Mouse (Mus musculus) cerebellum, postnatal 4 days (tissue): Measurements from ENCODE around the gene Snrpc.

Experiments
- DNase-seq, 2 experiments: peaks; one replicate each; pipeline ENCODE4 v3.0.0; 2022; ENCODE audit warnings: low spot score in 2 of 2, mixed read lengths in 1 of 2

Gene Snrpc

DNA sequence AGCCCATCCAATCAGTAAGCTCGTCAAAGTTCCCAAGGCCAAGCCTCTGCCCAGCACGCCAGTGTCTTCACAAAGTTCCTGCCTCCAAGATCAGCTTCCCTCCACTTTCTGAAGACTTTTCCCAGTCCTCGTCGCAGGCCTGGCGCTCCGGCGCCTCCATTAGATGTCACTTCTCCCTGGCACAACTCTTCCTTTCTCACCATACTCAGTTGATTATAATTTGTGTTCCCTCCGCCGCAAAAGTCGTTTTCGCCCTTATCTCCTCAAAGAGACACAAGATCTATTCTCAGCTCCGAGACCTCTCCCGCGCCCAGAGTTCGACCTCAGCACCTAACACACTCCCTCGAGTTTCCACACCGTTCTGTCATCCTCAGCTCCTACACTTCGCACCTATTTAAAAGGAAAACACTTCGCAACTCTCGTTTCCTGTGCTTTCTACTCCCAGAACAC is 18.4 kb upstream of the Snrpc start:
- peak in 1 of 2 experiments; percentile 13 for DNase-seq

DNA sequence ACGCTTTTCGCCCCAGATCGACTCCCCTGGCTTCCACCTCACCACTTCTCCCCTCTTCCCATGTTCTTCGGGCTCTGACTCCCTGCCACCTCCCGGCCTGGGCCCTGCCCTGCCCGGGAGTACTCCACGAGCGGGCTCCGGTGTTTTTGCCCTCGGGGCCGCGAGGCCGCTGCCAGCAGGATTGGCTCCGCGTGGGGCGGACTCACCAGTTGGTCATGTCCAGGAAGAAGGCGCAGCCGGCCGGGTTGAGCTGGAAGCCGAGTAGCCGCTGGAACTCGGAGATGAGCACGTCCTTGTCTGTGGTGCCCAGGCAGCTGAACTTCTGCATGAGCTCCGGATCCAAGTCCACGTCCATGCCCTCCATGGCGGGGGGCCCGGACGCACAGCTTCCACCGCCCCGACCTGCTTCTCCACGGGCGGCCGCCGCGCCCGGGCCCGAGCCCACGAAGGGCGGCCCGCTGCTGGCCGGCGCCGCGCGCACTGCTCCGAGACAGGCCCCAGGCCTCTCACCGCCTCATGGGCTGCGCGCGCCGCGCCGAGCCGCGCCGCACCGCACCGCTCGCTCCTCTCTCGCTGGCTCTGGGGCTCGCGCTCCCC is 17.9 kb upstream of the Snrpc start:
- peak in 1 of 2 experiments; percentile 54 for DNase-seq

DNA sequence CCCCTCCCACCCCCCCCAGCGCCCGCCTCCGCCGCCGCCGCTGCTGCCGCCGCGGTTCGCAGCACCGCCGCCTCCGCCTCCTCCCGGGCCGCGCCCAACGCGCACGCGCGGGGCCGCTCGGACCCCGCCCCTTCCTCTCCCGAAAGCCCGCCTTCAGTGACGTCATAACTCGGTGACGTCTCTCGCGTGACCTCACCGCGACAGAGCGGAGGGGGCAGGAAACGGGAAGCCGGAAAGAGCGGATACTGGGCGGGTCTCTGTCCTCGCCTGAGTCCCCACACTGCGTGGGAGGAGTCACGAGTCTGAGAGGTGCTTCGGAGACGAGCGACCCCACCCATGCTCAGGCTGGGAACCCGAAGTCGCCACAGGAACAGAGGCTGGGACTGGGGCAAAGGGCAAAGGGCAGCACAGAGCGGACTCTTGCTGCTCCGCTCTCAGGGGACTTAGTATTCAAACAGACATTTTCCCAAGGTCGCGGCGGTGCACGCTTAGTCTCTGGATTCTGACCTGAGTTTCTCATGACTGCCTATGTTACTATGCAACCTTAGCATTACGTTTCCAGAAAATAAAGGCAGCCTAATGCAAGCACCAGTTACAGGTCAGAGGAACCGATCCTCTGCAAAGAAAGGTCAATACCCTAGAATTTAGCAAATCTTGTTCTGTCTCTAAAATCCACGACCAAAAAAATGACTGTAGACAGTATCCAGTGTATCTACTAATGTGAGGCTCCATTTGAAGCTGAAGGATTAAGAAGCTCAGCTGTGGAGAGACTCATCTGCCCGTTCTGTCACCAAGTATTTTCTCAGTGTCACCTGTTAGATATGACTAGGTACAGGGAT is 17.2 kb upstream of the Snrpc start, which contains the start of gene D17Wsu92e:
Gene D17Wsu92e (minus strand): TSS at position 81 of the 839 bp plus-strand sequence.
- DNase-seq, result peak; percentile 95 to 98

DNA sequence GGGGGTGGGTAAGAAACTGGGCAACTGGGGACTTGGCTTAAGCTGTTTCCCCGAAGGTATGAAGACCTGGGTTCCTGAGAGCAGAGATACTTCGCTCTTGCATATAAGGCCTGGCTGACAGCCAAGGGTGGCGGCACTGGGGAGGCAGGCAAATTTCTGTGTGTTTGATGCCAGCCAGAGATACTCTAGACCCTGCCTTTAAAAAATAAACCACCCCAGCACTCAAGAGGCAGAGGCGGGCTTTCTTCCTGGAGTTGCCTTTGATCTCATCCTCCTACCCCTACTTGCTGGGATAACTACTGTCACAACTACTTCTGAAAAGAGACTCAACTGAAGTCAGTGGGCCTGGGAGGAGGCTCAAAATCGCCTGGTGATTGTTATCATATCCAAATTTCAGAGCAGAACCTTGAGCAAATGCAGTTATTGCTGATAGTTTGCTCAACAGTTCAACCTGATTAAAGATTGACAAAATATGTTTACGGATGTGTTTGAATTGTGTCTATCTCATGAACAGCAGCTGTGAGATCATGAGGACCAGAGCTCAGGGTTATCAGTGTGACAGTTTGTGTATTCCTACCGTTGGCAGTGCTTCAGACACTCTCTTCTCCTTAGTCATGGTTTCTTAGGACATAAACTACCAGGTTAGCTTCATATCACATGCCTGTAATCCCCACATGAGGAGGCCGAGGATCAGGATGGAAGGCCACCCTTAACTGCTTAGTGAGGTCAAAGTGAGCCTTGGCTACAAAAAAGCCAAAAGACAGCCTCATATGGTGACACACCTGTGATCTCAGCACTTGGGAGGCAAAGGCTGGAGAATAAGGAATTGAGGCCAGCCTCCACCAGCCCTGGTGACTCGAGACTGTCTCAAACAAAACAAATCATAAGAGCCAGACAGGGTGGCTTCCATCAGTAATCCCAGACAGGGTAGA is 16.3 kb upstream of the Snrpc start:
- DNase-seq, result no peak

DNA sequence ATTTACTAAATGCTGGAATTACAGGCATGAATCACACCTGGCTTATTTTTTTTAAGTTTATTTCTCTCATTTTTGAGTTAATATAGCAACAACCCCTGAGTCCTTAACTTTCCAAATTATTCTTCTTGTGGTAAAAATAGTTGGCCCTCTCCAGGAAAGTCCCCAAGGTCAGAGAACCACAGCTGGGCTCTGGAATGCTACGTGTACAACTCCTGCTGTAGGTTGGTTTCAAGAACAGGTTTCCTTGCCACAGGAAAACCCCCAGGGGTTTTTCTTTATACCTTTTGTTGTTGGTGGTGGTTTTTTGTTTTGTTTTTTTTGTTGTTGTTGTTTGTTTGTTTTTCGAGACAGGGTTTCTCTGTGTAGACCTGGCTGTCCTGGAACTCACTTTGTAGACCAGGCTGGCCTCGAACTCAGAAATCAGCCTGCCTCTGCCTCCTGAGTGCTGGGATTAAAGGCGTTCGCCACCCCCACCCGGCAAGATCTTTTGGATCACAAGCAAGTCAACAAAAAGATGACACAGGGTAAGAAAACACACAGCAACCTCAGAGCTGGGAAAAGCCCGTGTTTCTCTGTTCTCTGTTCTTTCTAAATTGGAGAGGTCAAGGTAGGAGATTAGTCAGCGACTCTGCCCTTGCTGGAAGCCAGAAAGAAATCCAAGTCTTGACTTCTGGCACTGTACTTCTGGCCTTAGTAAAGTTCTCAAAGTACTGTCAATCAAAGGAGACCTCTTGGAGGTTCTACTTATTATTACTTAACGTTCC is 14.6 kb upstream of the Snrpc start:
- DNase-seq, result no peak

DNA sequence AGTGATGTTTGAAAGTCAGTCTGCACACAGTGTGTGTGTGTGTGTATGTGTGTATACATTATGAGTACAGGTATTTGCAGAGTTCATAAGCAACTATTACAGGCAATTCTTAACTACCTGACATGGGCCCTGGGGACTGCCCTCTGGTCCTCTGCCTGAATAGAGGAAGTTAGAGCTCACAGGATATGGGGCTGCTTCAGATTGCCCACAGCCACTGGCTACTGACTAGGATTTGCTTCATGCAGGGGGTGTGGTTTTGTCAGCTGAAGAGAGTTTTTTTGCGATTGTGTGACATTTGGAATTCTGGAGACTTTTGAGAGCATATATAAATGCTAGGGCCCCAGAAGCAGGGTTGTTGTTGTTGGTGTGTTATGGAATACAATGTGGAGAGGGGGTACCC is 13.0 kb upstream of the Snrpc start:
- no peak for DNase-seq

DNA sequence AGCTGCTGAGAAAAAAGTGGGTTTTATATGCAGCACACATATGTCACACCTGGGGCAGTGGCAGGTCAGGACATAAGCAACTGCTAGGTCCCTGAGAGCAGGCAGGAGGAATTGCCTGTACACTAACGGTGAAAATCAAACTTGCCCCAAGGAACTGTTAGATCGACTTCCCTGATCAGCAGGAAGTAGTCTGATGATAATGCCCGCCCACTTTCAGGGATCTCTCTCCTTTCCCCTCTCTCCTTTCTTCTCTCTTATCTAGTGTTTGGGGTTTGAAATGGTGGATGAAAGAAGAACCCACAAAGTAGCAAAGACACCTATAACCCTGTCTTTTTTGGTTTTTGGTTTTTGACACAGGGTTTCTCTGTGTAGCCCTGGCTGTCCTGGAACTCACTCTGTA is 12.4 kb upstream of the Snrpc start:
- no peak for DNase-seq

DNA sequence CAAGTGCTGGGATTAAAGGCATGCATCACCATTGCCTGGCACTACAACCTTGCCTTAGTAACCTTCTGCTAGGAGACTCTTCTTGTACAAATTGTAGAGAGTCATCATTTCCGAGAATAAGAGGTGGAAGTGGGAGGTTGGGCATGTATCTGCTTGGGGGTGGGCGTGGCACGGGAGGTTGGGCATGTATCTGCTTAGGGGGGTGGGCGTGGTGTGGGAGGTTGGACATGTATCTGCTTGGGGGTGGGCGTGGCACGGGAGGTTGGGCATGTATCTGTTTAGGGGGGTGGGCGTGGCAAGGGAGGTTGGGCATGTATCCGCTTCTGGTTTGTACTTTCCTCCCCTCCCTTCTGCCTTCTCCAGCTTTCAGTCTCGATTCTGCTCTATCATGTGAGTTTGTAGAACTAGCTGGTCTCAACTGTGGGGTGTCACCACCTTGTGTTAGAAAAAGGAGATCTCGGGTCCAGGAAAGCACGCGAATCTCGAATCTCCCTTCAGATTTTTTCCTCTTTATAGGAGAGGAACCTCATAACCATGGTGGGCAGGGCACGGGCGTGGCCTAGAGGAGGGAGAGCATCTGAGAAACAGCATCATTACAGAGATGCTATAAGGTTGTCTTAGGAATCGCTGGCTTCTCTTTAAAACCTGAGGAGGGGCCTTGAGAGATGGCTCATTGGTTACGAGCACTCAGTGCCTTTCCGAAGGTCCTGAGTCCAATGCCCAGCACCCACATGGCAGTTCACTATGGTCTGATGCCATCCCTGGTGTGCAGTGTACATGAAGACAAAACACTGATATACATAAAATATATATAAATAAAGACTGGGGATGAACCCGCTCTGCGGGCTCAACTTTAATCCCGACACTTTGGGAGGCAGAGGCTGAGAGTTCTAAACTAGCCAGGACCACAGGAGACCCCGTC is 11.7 kb upstream of the Snrpc start:
- DNase-seq, result peak in 1 of 2 experiments; percentile 26

DNA sequence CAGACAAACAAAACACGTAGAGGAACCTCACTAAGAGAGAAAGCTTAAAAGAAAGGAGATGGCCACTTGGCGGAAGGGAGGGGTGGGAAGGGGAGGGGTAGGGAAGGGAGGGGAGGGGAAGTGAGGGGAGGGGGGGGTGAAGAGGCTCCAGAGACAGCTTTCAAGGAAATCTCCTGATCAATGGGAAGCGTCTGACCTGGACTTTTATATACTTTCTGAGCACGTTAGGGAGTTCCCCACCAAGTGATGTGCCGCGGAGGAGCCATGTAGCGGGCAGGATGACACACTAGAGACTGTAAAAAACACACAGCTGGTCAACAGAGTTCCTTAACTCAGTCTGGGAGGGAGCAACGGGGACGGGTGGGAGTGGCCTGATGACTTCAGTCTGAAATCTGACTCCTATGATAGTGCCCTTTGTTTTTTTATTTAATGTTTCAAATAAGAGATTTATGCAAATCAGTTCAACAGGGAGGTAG is 11.0 kb upstream of the Snrpc start:
- no peak for DNase-seq

DNA sequence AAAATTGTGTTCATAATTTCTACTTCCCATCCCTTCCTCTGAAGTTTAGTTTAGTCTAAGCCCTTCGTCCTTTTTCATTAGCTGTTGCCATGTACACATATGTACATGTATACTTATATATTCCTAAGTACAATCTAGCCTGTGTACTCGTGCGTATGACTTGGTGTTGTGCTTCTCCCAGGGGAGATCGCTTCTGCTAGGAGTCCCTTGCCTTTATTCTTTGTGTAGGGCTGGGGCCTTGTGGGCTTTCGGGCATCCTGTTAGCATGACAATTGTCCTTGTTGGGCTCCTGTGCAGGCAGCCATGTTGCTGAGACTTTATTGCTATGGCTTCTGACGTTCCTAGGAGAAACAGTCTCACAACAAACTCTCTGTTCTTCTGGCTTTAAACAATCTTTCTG is 10.4 kb upstream of the Snrpc start:
- DNase-seq, result no peak

DNA sequence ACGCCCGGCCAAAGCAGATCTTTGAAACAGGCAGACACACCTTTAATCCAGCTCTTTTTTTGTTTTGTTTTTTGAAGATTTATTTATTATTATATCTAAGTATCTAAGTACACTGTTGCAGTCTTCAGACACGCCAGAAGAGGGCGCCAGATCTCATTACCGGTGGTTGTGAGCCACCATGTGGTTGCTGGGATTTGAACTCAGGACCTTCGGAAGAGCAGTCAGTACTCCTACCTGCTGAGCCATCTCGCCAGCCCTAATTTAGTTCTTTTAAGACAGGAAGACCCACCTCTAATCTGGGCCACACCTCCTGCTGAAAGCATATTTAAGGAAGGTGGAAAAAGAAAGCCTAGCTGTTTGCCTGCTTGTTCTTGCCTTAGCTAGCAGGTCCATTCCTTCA is 7.5 kb upstream of the Snrpc start:
- no peak for DNase-seq

DNA sequence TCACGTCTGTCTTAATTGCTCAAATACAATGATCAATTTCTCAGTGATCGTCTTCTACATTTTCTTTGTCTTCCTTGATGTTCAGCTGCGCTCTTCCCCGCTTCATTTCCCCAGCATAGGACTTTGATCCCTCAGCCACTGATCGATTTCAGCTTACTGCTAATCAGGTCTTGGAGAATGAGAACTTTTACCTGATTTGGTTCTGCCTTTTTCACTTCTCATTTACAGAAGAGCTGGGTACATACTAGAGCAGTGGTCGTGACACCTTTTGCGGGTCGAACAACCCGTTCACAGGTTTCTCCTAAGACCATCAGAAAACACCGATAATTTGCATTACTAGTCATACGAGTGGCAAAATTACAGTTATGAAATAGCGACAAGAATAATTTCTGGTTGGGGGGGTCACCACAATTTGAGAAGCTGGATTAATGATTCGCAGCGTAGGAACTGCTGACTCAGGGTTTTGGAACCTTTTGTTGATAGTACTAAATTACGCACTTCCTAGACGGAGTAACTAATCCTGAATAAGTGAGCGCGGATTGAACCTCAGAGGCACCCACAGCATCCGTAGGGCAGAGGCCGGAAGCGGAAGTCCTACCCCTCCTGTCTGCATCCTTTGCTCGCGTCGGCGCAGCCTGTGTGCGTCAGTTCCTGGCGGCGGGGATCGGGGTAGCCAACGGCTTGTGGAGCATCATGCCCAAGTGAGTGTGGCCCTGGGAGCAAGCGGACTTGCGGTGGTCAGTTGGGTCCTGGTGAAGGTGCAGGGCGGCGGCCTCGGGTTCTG is 1.7 kb downstream of the Snrpc start:
- peak; percentile 79 to 90 for DNase-seq

DNA sequence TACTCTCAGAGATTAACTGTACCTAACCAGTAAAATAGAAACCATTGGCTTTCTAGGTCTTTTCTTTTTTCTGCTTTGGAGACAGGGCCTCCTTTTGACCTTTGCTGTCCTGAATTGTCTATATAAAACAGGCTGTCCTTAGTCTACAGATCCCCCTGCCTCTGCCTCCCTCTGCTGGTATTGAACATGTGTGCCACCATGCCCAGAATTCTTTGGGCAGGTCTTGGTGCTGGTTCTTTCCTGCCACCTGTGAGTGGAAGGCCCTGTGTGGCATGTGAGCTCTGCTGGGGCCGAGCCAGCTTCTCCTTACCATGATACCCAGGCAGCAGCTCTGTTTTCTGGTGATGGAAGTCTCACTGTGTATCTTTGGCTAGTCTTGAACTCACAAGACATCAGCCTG is 10.4 kb downstream of the Snrpc start:
- no peak for DNase-seq

DNA sequence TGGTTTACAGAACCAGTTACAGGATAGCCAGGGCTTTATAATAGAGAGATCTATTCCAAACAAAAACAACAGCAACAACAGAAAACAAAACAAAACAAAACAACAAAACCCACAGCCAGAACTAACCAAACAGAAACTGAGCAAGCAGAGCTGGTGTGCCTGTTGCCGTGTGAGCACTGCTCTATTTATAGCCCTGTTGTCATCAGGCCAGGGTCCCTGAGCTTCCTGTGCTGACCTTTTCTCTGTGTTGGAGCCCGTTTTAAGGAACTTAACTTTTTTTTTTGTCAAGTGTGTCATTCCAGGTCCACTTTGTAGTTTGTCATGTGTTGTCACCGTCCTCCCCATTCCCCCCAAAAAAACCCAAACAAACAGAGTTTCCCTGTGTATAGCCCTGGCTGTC is 13.1 kb downstream of the Snrpc start:
- DNase-seq, result no peak

DNA sequence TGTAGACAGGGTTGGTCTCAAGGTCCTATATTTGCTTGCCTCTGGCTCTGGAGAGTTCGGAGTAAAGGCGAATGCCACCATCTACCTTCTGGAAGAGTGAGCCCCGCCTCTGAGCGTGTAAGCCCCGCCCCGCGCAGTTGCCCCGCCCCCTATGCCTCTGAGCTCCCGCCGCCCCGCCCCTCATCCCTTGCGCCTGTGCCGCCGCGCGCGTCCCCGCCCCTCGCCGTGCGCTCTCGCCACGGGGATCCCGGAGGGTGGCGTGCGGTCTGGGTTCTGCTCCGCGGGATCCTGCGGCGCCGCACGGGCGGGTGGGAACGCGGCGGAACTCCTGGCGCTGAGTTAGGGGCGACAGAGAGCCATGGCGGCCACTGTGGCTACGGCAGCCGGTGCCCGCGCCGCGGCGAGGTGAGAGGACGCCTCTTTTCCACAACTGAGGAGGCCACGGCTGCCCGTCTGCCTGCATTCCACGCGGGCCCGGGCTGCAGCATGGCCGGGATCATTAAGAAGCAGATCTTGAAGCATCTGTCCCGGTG is 18.4 kb downstream of the Snrpc start, which contains the start of gene Uhrf1bp1:
Gene Uhrf1bp1 (plus strand): TSS at position 177 of the 533 bp plus-strand sequence.
- peak; percentile 64 to 78 for DNase-seq

DNA sequence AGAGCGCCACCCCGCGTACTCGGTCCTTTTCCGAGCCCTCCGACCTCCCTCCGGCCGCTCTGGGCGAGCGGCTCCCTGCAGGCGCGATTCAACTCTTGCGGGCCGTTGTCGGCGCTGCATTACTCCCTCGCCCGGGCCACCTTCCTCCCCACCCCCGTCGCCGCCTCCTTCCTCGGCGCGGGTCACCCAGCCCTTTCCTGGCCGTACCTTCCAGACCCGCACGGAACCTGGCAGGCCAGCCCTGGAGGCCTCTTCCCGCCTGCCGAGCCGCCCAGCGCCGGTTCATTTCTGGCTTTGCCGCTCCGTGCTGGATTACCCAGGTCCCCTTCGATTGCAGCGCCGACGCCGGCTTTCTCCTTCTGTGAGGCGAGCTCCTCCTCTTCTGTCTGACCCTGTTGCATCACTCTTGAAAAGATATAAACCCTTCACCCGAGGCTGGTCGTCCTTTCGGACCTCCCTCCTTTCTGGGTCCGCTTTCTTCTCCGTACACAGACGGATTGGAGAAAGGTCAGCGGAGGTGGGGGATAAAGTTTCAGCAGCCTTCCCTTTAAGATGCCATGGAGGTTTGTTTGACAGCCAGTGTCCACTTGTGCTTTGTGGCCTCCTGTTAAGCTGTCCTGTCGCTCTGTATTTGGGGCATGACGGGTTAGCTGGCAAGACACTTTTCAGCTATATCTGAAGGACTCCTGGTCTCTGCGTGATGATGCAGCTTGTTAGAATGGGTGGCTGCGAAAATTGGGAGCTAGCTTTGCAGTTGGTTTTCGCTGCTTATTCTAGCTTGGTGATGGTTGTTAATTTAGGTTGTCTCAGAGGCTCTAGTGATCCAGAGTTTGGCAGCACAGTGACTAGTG is 19.1 kb downstream of the Snrpc start:
- DNase-seq, result peak in 1 of 2 experiments; percentile 40

DNA sequence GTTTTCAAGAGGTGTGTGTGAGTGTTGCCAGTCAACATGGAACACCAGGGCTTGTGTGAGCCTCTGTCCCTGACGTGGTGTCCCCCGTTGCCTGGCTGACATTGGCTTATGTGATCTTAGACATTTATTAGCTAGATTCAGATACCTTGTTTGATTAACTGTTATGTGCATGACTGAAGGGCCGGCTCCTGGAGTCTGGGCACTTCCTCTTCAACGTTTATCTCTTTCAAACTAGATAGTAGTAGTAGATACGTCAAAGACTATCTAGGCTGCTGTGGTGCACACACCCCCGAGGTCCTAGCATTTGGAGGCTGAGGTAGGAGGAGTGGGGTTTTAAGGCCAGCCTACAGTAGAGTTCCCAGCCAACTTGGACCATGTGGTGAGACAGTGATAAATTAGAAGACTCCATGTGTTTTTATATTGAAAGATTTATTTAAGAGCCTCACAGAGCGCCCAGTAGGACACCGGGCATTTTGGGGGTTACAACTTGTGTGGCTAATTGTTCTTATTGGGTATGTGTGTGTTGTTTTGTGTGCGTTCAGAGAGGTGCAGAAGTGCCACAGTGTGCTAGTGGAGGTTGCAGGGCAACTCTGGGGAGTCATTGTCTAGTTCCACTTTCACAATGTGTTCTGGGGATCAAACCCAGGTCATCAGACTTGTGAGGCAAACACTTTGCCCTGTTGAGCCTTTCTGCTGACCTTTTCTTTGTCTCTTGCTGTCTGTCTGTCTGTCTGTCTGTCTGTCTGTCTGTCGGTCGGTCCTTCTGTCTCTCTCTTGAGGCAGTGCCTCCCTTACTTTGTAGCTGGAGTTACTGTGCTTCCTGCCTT is 19.9 kb downstream of the Snrpc start:
- DNase-seq, result no peak
